Mouse (Mus musculus) small intestine, adult 2 months (tissue): ENCODE results near the gene Rnf149. TPM values are rescaled to one million over a fixed set of nuclear protein-coding genes. Genes with fewer than 3 reads are reported as not detected.
A peak's percentile ranks its signal among the peaks of the same experiment; 100 is the strongest.

Experiments used
- H3K27ac ChIP-seq: fragments of 200-500 bp; 2 replicates; pipeline ENCODE4 v1.5.1; 2012; ENCODE audit warnings: low read depth, low read length, control low read depth, inconsistent platforms; ENCODE audit not compliant: insufficient read depth
- H3K27me3 ChIP-seq: fragments of 200-500 bp; 2 replicates; pipeline ENCODE4 v1.6.1; 2012; ENCODE audit warnings: mild to moderate bottlenecking, moderate library complexity, low read length, inconsistent platforms; ENCODE audit not compliant: control insufficient read depth, insufficient read depth
- H3K36me3 ChIP-seq: fragments of 200-500 bp; 2 replicates; pipeline ENCODE4 v1.6.1; 2012; ENCODE audit warnings: mild to moderate bottlenecking, low read length, control low read depth, inconsistent platforms; ENCODE audit not compliant: control insufficient read depth, insufficient read depth
- H3K4me1 ChIP-seq: fragments of 200-500 bp; 2 replicates; pipeline ENCODE4 v1.6.1; 2012; ENCODE audit warnings: low read length, inconsistent platforms, mixed read lengths; ENCODE audit not compliant: control insufficient read depth, insufficient read depth, insufficient read length
- H3K4me3 ChIP-seq: fragments of 200-500 bp; 2 replicates; pipeline ENCODE4 v1.5.1; 2012; ENCODE audit warnings: low read depth, mild to moderate bottlenecking, control low read depth, inconsistent platforms, low read length, moderate library complexity
- CTCF ChIP-seq: fragments of 200-500 bp; IDR thresholded peaks from 2 replicates; pipeline ENCODE4 v1.5.1; 2012; ENCODE audit warnings: low read depth, mild to moderate bottlenecking, control low read depth, inconsistent platforms, low read length, moderate library complexity, mixed read lengths; ENCODE audit not compliant: insufficient replicate concordance, insufficient read length; ENCODE audit errors: extremely low read depth
- POLR2A ChIP-seq: fragments of 200-500 bp; IDR thresholded peaks from 2 replicates; pipeline ENCODE4 v1.6.1; 2012; ENCODE audit warnings: low read depth, mild to moderate bottlenecking, control low read depth, inconsistent platforms, low read length, moderate library complexity
- WGBS: fragments of 180-500 bp; shearing (Covaris S2); methylation state at CpG from one replicate; pipeline ENCODE4 v1.1.7; 2018; 5-methylcytosine and 5-hydroxymethylcytosine counted together
- polyA plus RNA-seq: library from polyadenylated mRNA; depleted of rRNA; stranded (reverse); fragments of >200 nt; gene quantifications from 2 replicates; pipeline ENCODE4 v1.2.3, GENCODE M21; 2012

Gene Rnf149
- polyA plus RNA-seq, 1 experiment: 15.6 TPM

DNA sequence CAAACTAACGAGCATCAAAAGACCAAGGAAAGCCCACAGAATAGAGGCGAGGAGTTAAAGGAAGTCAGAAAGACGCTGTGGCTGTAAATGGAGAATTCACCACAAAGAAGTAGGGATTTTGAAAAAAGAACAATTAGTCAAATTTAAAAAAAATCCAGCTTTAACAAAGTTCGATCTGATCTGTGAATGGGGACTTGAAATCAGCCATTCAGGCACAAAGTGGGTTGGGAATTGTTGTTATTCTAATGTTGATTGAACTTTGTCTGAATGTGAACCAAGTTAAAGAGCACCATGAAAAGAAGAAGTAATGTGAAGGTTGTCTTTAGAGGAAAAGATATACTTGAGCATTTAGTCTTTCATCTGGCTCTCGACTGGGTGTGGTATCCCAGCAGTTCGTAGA is 48.9 kb downstream of the Rnf149 start:
- H3K36me3 ChIP-seq: no peaks in the 10 kb centered on the region
- no peaks in the 10 kb centered on the region for H3K27me3 ChIP-seq
- H3K4me1 ChIP-seq: no peaks in the 10 kb centered on the region; the same call in 1 of the 2 replicates
- no peak overlapping the region for H3K4me3 ChIP-seq
- WGBS: 75% methylated on average over 6 of the region's 6 CpGs
- TF ChIP-seq CTCF (no peak), POLR2A (no peak)
- H3K27ac ChIP-seq: no peak overlapping the region

GRCm38 (mm10) chr1:39527432-39527831 is 49.8 kb downstream of the Rnf149 start:
- Histone ChIP-seq H3K4me3 (no peak overlapping the region), H3K27me3 (no peaks in the 10 kb centered on the region), H3K4me1 (no peaks in the 10 kb centered on the region; the same call in 1 of the 2 replicates), H3K36me3 (no peaks in the 10 kb centered on the region), H3K27ac (no peak overlapping the region)
- TF ChIP-seq CTCF (peak; percentile 85), POLR2A (no peak)
- 9% methylated on average over 7 of the region's 7 CpGs for WGBS

- Histone ChIP-seq H3K27me3 (no peaks in the 10 kb centered on the region), H3K27ac (no peak overlapping the region), H3K4me1 (no peaks in the 10 kb centered on the region; the same call in 1 of the 2 replicates), H3K4me3 (no peak overlapping the region), H3K36me3 (no peaks in the 10 kb centered on the region)
- 71% methylated on average over 9 of the region's 9 CpGs for WGBS
- TF ChIP-seq POLR2A (no peak), CTCF (no peak)
Measured at GRCm38 (mm10) chr1:39526371-39527167, 50.6 kb downstream of the Rnf149 start.

DNA sequence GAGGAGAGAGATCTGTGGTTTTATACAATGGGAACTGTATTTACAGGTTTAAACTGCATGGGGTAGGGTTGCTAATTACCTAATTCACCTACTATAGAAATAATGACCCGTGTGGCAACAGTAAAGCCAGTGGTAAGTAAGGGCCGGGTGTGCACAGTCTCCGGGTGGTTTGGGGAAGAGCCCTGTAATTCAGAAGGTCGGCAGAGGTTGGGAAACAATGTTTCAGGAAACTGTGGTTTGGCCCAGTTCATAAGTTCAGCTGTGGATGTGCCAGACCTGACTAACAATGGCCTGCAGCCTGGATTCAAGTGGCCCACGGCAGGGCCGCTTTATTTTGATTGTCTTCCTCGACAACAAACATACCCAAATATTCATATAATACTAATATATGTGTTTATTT is 51.4 kb downstream of the Rnf149 start:
- Histone ChIP-seq H3K27me3 (no peaks in the 10 kb centered on the region), H3K36me3 (no peaks in the 10 kb centered on the region), H3K4me1 (no peaks in the 10 kb centered on the region; the same call in 1 of the 2 replicates), H3K4me3 (no peak overlapping the region), H3K27ac (no peak overlapping the region)
- 63% methylated on average over 7 of the region's 7 CpGs for WGBS
- TF ChIP-seq POLR2A (no peak), CTCF (no peak)

DNA sequence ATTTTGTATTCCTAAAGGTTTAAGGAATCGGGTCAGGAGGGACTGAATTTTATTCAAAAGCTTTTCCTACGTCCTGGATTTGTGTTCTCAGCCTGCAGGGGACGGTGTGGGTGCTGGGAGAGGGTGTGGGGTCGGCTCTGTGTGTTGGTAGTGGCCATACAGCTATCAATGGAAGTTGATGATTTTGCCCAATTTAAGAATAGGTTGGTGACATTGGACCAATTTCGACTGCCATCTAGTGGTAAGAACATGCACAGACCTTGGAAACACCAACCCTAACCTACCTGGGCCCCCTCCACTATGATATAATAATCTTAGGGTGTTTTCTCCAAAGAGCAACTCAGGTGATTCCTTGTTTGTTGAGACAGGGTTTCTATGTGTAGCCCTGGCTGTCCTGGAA is 54.7 kb downstream of the Rnf149 start:
- Histone ChIP-seq H3K4me1 (no peaks in the 10 kb centered on the region), H3K27me3 (no peaks in the 10 kb centered on the region), H3K27ac (no peak overlapping the region), H3K36me3 (no peaks in the 10 kb centered on the region), H3K4me3 (no peak overlapping the region)
- peak; percentile 47; the same call in 1 of the 2 replicates for TF ChIP-seq CTCF
- TF ChIP-seq POLR2A: no peak
- WGBS: 23% methylated on average over 5 of the region's 5 CpGs

DNA sequence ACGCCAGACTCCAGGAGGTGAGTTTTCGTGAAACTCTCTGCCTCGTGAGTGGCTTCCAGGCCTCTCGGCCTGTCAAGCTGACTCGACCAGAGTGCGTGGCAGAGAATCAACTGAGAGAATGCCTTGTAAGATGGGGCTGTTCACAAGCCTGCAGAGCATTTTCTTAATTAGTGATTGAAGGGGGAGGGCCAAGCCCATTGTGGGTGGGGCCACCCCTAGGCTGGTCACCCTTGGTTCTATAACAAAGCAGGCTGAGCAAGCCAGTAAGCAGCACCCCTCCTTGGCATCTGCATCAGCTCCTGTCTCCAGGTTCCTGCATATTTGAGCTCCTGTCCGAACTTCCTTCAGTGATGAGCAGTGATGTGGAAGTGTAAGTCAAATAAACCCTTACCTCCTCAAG is 55.9 kb downstream of the Rnf149 start:
- Histone ChIP-seq H3K4me1 (no peaks in the 10 kb centered on the region), H3K27me3 (no peaks in the 10 kb centered on the region), H3K4me3 (no peak overlapping the region), H3K27ac (no peak overlapping the region), H3K36me3 (no peaks in the 10 kb centered on the region)
- 93% methylated on average over 7 of the region's 7 CpGs for WGBS
- TF ChIP-seq CTCF (no peak), POLR2A (no peak)

- no peaks in the 10 kb centered on the region for H3K36me3 ChIP-seq
- no peaks in the 10 kb centered on the region for H3K4me1 ChIP-seq
- TF ChIP-seq POLR2A (no peak), CTCF (no peak)
- H3K27ac ChIP-seq: no peak overlapping the region
- 40% methylated on average over 10 of the region's 10 CpGs for WGBS
- H3K27me3 ChIP-seq: no peaks in the 10 kb centered on the region
- H3K4me3 ChIP-seq: no peak overlapping the region
Measured at GRCm38 (mm10) chr1:39515303-39515991, 61.8 kb downstream of the Rnf149 start.
